Mouse (Mus musculus) kidney, postnatal 0 days (tissue): ENCODE results near the gene Fgfr2. TPM values are rescaled to one million over a fixed set of nuclear protein-coding genes. Genes with fewer than 3 reads are reported as not detected.

Experiments used
- ATAC-seq: fragments of 200-750 bp; cut with Nextera tagmentation; replicated peaks from 2 replicates; pipeline ENCODE4 v1.8.0; 2017; ENCODE audit warnings: low read depth, moderate number of reproducible peaks, moderate TSS enrichment, moderate library complexity; ENCODE audit not compliant: low FRiP score
- DNase-seq: peaks from one replicate; pipeline ENCODE4 v3.0.0-alpha.2; 2016; ENCODE audit warnings: low spot score
- H3K27ac ChIP-seq: fragments of 300-500 bp; sonication (generic); 2 replicates; pipeline ENCODE4 v1.5.1; 2014; ENCODE audit warnings: mild to moderate bottlenecking
- H3K27me3 ChIP-seq: fragments of 300-500 bp; sonication (generic); 2 replicates; pipeline ENCODE4 v1.6.1; 2014; ENCODE audit warnings: low read length, mixed read lengths; ENCODE audit not compliant: insufficient read depth
- H3K36me3 ChIP-seq: fragments of 300-500 bp; sonication (generic); 2 replicates; pipeline ENCODE4 v1.6.1; 2014; ENCODE audit warnings: low read length, mixed read lengths; ENCODE audit not compliant: insufficient read depth
- H3K4me1 ChIP-seq: fragments of 300-500 bp; sonication (generic); replicated peaks from 2 replicates; pipeline ENCODE4 v1.6.1; 2014; ENCODE audit warnings: antibody characterized with exemption, low read length, mixed read lengths; ENCODE audit not compliant: insufficient read depth
- H3K4me2 ChIP-seq: fragments of 300-500 bp; sonication (generic); 2 replicates; pipeline ENCODE4 v1.6.1; 2014; ENCODE audit warnings: mild to moderate bottlenecking, low read length, moderate library complexity, mixed read lengths
- H3K4me3 ChIP-seq: fragments of 300-500 bp; sonication (generic); replicated peaks from 2 replicates; pipeline ENCODE4 v1.5.1; 2014; ENCODE audit warnings: low read depth, low read length
- H3K9ac ChIP-seq: fragments of 300-500 bp; sonication (generic); 2 replicates; pipeline ENCODE4 v1.6.1; 2014; ENCODE audit warnings: low read depth, low read length
- H3K9me3 ChIP-seq: fragments of 300-500 bp; sonication (generic); replicated peaks from 2 replicates; pipeline ENCODE4 v1.6.1; 2016; ENCODE audit warnings: low read length, inconsistent platforms, mixed read lengths
- CTCF ChIP-seq: IDR thresholded peaks from 2 replicates; pipeline ENCODE4 v1.5.1; 2016; ENCODE audit warnings: antibody characterized with exemption, low read depth, mild to moderate bottlenecking, moderate library complexity
- WGBS: fragments of 180-500 bp; shearing (Covaris S2); extraction: QIAGEN DNeasy Blood & Tissue Kit; methylation state at CpG from one replicate; pipeline ENCODE4 v1.1.7; 2014; 5-methylcytosine and 5-hydroxymethylcytosine counted together
- polyA plus RNA-seq: library from polyadenylated mRNA; unstranded; fragments of >200 nt; fragmentation: Nextera tagmentation; extraction: Ambion mirVana; gene quantifications from 2 replicates; pipeline ENCODE4 v1.2.1, GENCODE M21; 2015

The Fgfr2 gene
- polyA plus RNA-seq, 1 experiment from 2014 or later: 79.8 TPM

DNA sequence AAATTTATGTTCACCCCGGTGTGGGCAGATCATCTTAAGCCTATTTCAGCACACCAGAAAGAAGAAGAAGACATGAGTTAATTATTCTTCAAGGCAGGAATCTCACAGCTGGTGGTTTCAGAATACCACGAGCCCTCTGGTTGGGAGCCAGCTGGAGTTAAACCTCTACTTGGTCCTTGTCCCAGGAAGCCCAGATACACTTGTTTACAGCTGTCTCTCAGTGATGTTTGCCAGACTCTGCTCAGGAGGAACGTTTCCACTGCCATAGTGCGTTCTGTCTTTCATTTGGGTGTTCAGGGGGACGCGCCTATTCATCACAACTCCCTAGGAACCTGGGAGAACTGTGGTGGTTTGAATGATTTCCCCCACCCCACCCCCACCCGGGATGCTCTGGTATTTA is 2163.3 kb downstream of the Fgfr2 start:
- no peak overlapping the region for H3K27ac ChIP-seq
- H3K4me3 ChIP-seq: no peak overlapping the region
- 47% methylated on average over 7 of the region's 7 CpGs for WGBS
- no peaks in the 10 kb centered on the region; the same call in 1 of the 2 replicates for H3K4me1 ChIP-seq
- no peaks in the 10 kb centered on the region for H3K36me3 ChIP-seq
- no peaks in the 10 kb centered on the region for H3K27me3 ChIP-seq
- TF ChIP-seq CTCF: no peak
- H3K4me2 ChIP-seq: no peak overlapping the region
- ATAC-seq: no peak
- DNase-seq: peak; percentile 46
- no peaks in the 10 kb centered on the region for H3K9me3 ChIP-seq
- no peak overlapping the region for H3K9ac ChIP-seq

- no peak for TF ChIP-seq CTCF
- Histone ChIP-seq H3K27ac (no peak overlapping the region), H3K36me3 (no peaks in the 10 kb centered on the region), H3K9me3 (no peaks in the 10 kb centered on the region), H3K4me2 (no peak overlapping the region), H3K4me1 (no peaks in the 10 kb centered on the region), H3K4me3 (no peak overlapping the region), H3K9ac (no peak overlapping the region), H3K27me3 (no peaks in the 10 kb centered on the region)
- 73% methylated on average over 7 of the region's 7 CpGs for WGBS
- DNase-seq: no peak
- no peak for ATAC-seq
Measured at GRCm38 (mm10) chr7:130958551-130958950, 2164.6 kb downstream of the Fgfr2 start.

DNA sequence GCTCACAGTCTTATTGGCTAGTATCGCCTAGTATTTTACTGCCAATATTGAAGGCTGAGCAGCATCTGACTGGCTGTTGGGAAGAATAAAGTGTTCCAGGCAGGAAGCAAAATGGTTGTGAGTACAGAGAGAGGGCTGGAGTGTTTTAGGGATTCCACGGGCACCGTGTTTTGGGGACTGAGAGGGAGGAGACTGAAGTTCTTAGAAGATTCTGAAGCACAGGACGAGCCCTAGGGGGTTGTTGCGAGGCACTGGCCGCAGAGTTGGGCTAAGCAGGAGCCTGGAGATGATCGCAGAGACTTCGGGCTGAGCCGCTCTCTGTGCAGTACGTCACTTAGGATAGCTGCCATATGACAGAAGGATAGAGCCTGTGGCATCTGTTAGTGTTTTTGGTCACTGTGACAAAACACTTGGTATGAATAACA is 2169.0 kb downstream of the Fgfr2 start:
- 85% methylated on average over 10 of the region's 10 CpGs for WGBS
- no peak for TF ChIP-seq CTCF

GRCm38 (mm10) chr7:130953376-130953775 is 2169.8 kb downstream of the Fgfr2 start:
- ATAC-seq: no peak
- no peaks in the 10 kb centered on the region; the same call in 1 of the 2 replicates for H3K4me1 ChIP-seq
- H3K36me3 ChIP-seq: no peaks in the 10 kb centered on the region
- H3K4me3 ChIP-seq: no peak overlapping the region
- H3K27ac ChIP-seq: no peak overlapping the region
- WGBS: 91% methylated on average over 10 of the region's 10 CpGs
- no peaks in the 10 kb centered on the region for H3K27me3 ChIP-seq
- no peak for TF ChIP-seq CTCF
- no peaks in the 10 kb centered on the region for H3K9me3 ChIP-seq
- no peak for DNase-seq
- no peak overlapping the region for H3K9ac ChIP-seq
- H3K4me2 ChIP-seq: no peak overlapping the region

More for the DNA sequence above, 2169.0 kb downstream of the Fgfr2 start:
- Histone ChIP-seq H3K4me3 (no peak overlapping the region), H3K4me1 (no peaks in the 10 kb centered on the region; the same call in 1 of the 2 replicates), H3K4me2 (no peak overlapping the region), H3K9me3 (no peaks in the 10 kb centered on the region), H3K27ac (no peak overlapping the region), H3K27me3 (no peaks in the 10 kb centered on the region), H3K36me3 (no peaks in the 10 kb centered on the region), H3K9ac (no peak overlapping the region)
- no peak for DNase-seq
- ATAC-seq: no peak

GRCm38 (mm10) chr7:130951004-130951403 is 2172.1 kb downstream of the Fgfr2 start:
- no peak overlapping the region for H3K9ac ChIP-seq
- no peak overlapping the region for H3K4me2 ChIP-seq
- ATAC-seq (no peak), DNase-seq (no peak)
- 88% methylated on average over 5 of the region's 5 CpGs for WGBS
- no peaks in the 10 kb centered on the region; the same call in 1 of the 2 replicates for H3K4me1 ChIP-seq
- no peaks in the 10 kb centered on the region for H3K9me3 ChIP-seq
- no peak for TF ChIP-seq CTCF
- H3K27ac ChIP-seq: no peak overlapping the region
- no peaks in the 10 kb centered on the region for H3K27me3 ChIP-seq
- no peak overlapping the region for H3K4me3 ChIP-seq
- no peaks in the 10 kb centered on the region for H3K36me3 ChIP-seq

GRCm38 (mm10) chr7:130950482-130950881 is 2172.7 kb downstream of the Fgfr2 start:
- TF ChIP-seq CTCF: no peak
- WGBS: 85% methylated on average over 7 of the region's 7 CpGs
- no peak for DNase-seq

GRCm38 (mm10) chr7:130949331-130949751 is 2173.8 kb downstream of the Fgfr2 start:
- Histone ChIP-seq H3K4me1 (no peaks in the 10 kb centered on the region; the same call in 1 of the 2 replicates), H3K4me3 (no peak overlapping the region), H3K9me3 (no peaks in the 10 kb centered on the region), H3K27me3 (no peaks in the 10 kb centered on the region), H3K27ac (peak overlapping the region; percentile 42; the same call in 1 of the 2 replicates), H3K36me3 (no peaks in the 10 kb centered on the region), H3K4me2 (no peak overlapping the region), H3K9ac (no peak overlapping the region)
- DNase-seq (peak; percentile 29), ATAC-seq (peak; percentile 57; the same call in 1 of the 2 replicates)
- WGBS: 40% methylated on average over 8 of the region's 8 CpGs
- TF ChIP-seq CTCF: no peak

More at GRCm38 (mm10) chr7:130950482-130950881, 2172.7 kb downstream of the Fgfr2 start:
- H3K4me1 ChIP-seq: no peaks in the 10 kb centered on the region; the same call in 1 of the 2 replicates
- no peak overlapping the region for H3K4me3 ChIP-seq
- no peak overlapping the region for H3K4me2 ChIP-seq
- H3K9me3 ChIP-seq: no peaks in the 10 kb centered on the region
- no peak overlapping the region for H3K27ac ChIP-seq
- no peaks in the 10 kb centered on the region for H3K27me3 ChIP-seq
- H3K36me3 ChIP-seq: no peaks in the 10 kb centered on the region
- no peak overlapping the region for H3K9ac ChIP-seq
- no peak for ATAC-seq
